Mouse (Mus musculus) cortical plate, adult 2 months (tissue): ENCODE data around the gene Iqgap1.

Experiments used
- CTCF ChIP-seq: fragments of 200-500 bp; IDR thresholded peaks from 2 replicates; pipeline ENCODE4 v1.5.1; 2011; ENCODE audit warnings: mild to moderate bottlenecking, control low read depth, low read length; ENCODE audit not compliant: insufficient read depth; ENCODE audit errors: extremely low read depth
- POLR2A ChIP-seq: fragments of 200-500 bp; IDR thresholded peaks from 2 replicates; pipeline ENCODE4 v1.6.1; 2011; ENCODE audit warnings: mild to moderate bottlenecking, low read length, control low read depth; ENCODE audit not compliant: insufficient read depth; ENCODE audit errors: extremely low read depth

GRCm38 (mm10) chr7:80788002-80788401 lies 37.8 kb downstream of the Iqgap1 start:
- TF ChIP-seq CTCF (no peak), POLR2A (no peak)
